Mouse (Mus musculus) brown adipose tissue, adult 24 weeks (tissue): Measurements from ENCODE around the gene Rps23. TPM values are rescaled to one million over a fixed set of nuclear protein-coding genes. Genes with fewer than 3 reads are reported as not detected.
A peak's percentile ranks its signal among the peaks of the same experiment; 100 is the strongest.
"Not testable (repeated sequence)": the region's sequence is repeated elsewhere in the genome, so short reads cannot be mapped to it uniquely, and the experiment has no call there.

Experiments
- H3K27ac ChIP-seq: fragments of 200-500 bp; replicated peaks from 2 replicates; pipeline ENCODE4 v1.5.1; 2012; ENCODE audit warnings: low read depth, mild to moderate bottlenecking, low read length
- H3K4me1 ChIP-seq: fragments of 200-500 bp; 2 replicates; pipeline ENCODE4 v1.6.1; 2012; ENCODE audit warnings: low read length, mixed read lengths; ENCODE audit not compliant: control insufficient read depth, insufficient read depth, insufficient read length
- H3K4me3 ChIP-seq: fragments of 200-500 bp; 2 replicates; pipeline ENCODE4 v1.5.1; 2012; ENCODE audit warnings: low read depth, mild to moderate bottlenecking, low read length, moderate library complexity; ENCODE audit not compliant: insufficient read depth
- polyA plus RNA-seq: library from polyadenylated mRNA; stranded (reverse); fragments of >200 nt; gene quantifications from 2 replicates; pipeline ENCODE4 v1.2.4, GENCODE M21; 2012; ENCODE audit not compliant: missing spikeins, insufficient read depth, insufficient read length

Gene Rps23
- polyA plus RNA-seq: 245 and 312 TPM in 2 replicates

- H3K4me1 ChIP-seq: no peaks in the 10 kb centered on the region
- H3K27ac ChIP-seq: peak within 1 kb of the TSS; percentile 85
- peak within 1 kb of the TSS; percentile 94 for H3K4me3 ChIP-seq
Observed at GRCm38 (mm10) chr13:90922751-90923612, at the start of gene Rps23. TSS of gene Rps23 (plus strand) at chr13:90922958.

GRCm38 (mm10) chr13:90881727-90882429 lies 40.9 kb upstream of the Rps23 start:
- no peaks in the 10 kb centered on the region for H3K4me1 ChIP-seq
- H3K4me3 ChIP-seq: no peak overlapping the region
- no peak overlapping the region for H3K27ac ChIP-seq

GRCm38 (mm10) chr13:90885856-90886532 lies 36.8 kb upstream of the Rps23 start:
- Histone ChIP-seq H3K4me3 (peak overlapping the region; percentile 48; the same call in 1 of the 2 replicates), H3K4me1 (no peaks in the 10 kb centered on the region), H3K27ac (no peak overlapping the region)

- Histone ChIP-seq H3K27ac (no peak overlapping the region), H3K4me3 (peak overlapping the region; percentile 48), H3K4me1 (no peaks in the 10 kb centered on the region)
Observed at GRCm38 (mm10) chr13:90886568-90886983, 36.2 kb upstream of the Rps23 start.

GRCm38 (mm10) chr13:90890111-90890510 lies 32.6 kb upstream of the Rps23 start:
- Histone ChIP-seq H3K27ac (no peak overlapping the region), H3K4me3 (no peak overlapping the region), H3K4me1 (no peaks in the 10 kb centered on the region)

GRCm38 (mm10) chr13:90894819-90895218 lies 27.9 kb upstream of the Rps23 start:
- Histone ChIP-seq H3K27ac (no peak overlapping the region), H3K4me3 (no peak overlapping the region), H3K4me1 (no peaks in the 10 kb centered on the region)

GRCm38 (mm10) chr13:90896098-90896497 lies 26.7 kb upstream of the Rps23 start:
- Histone ChIP-seq H3K4me1 (no peaks in the 10 kb centered on the region), H3K27ac (no peak overlapping the region), H3K4me3 (no peak overlapping the region)

GRCm38 (mm10) chr13:90896821-90897220 lies 25.9 kb upstream of the Rps23 start:
- Histone ChIP-seq H3K27ac (no peak overlapping the region), H3K4me3 (no peak overlapping the region), H3K4me1 (no peaks in the 10 kb centered on the region)

GRCm38 (mm10) chr13:90905176-90905575 lies 17.6 kb upstream of the Rps23 start, which contains the start of gene Atp6ap1l:
TSS of gene Atp6ap1l (minus strand) at chr13:90905355.
- Histone ChIP-seq H3K4me3 (no peak within 1 kb of the TSS), H3K4me1 (no peaks in the 10 kb centered on the region), H3K27ac (no peak within 1 kb of the TSS)

GRCm38 (mm10) chr13:90907376-90907775 lies 15.4 kb upstream of the Rps23 start:
- Histone ChIP-seq H3K4me3 (no peak overlapping the region), H3K4me1 (no peaks in the 10 kb centered on the region), H3K27ac (no peak overlapping the region)

GRCm38 (mm10) chr13:90912760-90913674 lies 9.7 kb upstream of the Rps23 start:
- H3K27ac ChIP-seq: no peak overlapping the region
- H3K4me3 ChIP-seq: no peak overlapping the region
- H3K4me1 ChIP-seq: no peaks in the 10 kb centered on the region

- Histone ChIP-seq H3K4me3 (no peak overlapping the region), H3K27ac (no peak overlapping the region), H3K4me1 (no peaks in the 10 kb centered on the region)
Observed at GRCm38 (mm10) chr13:90913675-90914192, 9.0 kb upstream of the Rps23 start.

- Histone ChIP-seq H3K4me1 (no peaks in the 10 kb centered on the region), H3K4me3 (no peak overlapping the region), H3K27ac (no peak overlapping the region)
Observed at GRCm38 (mm10) chr13:90914721-90915120, 8.0 kb upstream of the Rps23 start.

GRCm38 (mm10) chr13:90923617-90924016 lies 859 bp downstream of the Rps23 start:
- peak overlapping the region; percentile 94 for H3K4me3 ChIP-seq
- not testable (repeated sequence) for H3K27ac ChIP-seq, H3K4me1 ChIP-seq
